Mouse (Mus musculus): ENCODE results near the gene Hsd17b1. TPM values are rescaled to one million over a fixed set of nuclear protein-coding genes. Genes with fewer than 3 reads are reported as not detected.

The Hsd17b1 gene
- polyA plus RNA-seq, 1 experiment from 2014 or later: 0.49 TPM

- H3K36me3 ChIP-seq: peaks cover 99% of the 10 kb centered on the region
- WGBS: 84% methylated on average over 9 of the region's 9 CpGs
- no peaks in the 10 kb centered on the region for H3K9me3 ChIP-seq
- no peaks in the 10 kb centered on the region for H3K4me1 ChIP-seq (replicated peaks)
- no peak overlapping the region for H3K4me3 ChIP-seq
- H3K27ac ChIP-seq: no peak overlapping the region
- no peak for ATAC-seq (ENCODE audit: low FRiP score)
- no peak overlapping the region for H3K4me2 ChIP-seq
- H3K9ac ChIP-seq: no peak overlapping the region
- no peaks in the 10 kb centered on the region for H3K27me3 ChIP-seq
These were observed 27.9 kb upstream of the Hsd17b1 start for GRCm38 (mm10) chr11:101050359-101050758.

- no peak for ATAC-seq (ENCODE audit: low FRiP score)
- Histone ChIP-seq H3K27me3 (no peaks in the 10 kb centered on the region), H3K9ac (no peak overlapping the region), H3K4me3 (no peak overlapping the region), H3K9me3 (no peaks in the 10 kb centered on the region), H3K4me2 (no peak overlapping the region), H3K4me1 (replicated peaks) (no peaks in the 10 kb centered on the region), H3K27ac (no peak overlapping the region), H3K36me3 (peaks cover 99% of the 10 kb centered on the region)
- WGBS: 87% methylated on average over 6 of the region's 6 CpGs
These were observed 27.1 kb upstream of the Hsd17b1 start for GRCm38 (mm10) chr11:101051051-101051493.

GRCm38 (mm10) chr11:101051617-101052016 lies 26.6 kb upstream of the Hsd17b1 start:
- Histone ChIP-seq H3K9ac (no peak overlapping the region), H3K4me1 (replicated peaks) (no peaks in the 10 kb centered on the region), H3K9me3 (no peaks in the 10 kb centered on the region), H3K4me3 (no peak overlapping the region), H3K27me3 (no peaks in the 10 kb centered on the region), H3K4me2 (no peak overlapping the region), H3K36me3 (peaks cover 99% of the 10 kb centered on the region), H3K27ac (no peak overlapping the region)
- WGBS: 90% methylated on average over 8 of the region's 8 CpGs
- no peak for ATAC-seq (ENCODE audit: low FRiP score)

GRCm38 (mm10) chr11:101052751-101053473 lies 25.3 kb upstream of the Hsd17b1 start:
- Histone ChIP-seq H3K27me3 (no peaks in the 10 kb centered on the region), H3K9ac (no peak overlapping the region), H3K4me3 (no peak overlapping the region), H3K36me3 (peaks cover 99% of the 10 kb centered on the region), H3K4me1 (replicated peaks) (no peaks in the 10 kb centered on the region), H3K9me3 (no peaks in the 10 kb centered on the region), H3K27ac (no peak overlapping the region), H3K4me2 (no peak overlapping the region)
- no peak for ATAC-seq (ENCODE audit: low FRiP score)
- 95% methylated on average over 10 of the region's 10 CpGs for WGBS

- H3K36me3 ChIP-seq: peaks cover 99% of the 10 kb centered on the region
- ATAC-seq (ENCODE audit: low FRiP score): no peak
- WGBS: 100% methylated on average over 1 of the region's 1 CpGs
- no peak overlapping the region for H3K9ac ChIP-seq
- H3K4me1 ChIP-seq (replicated peaks): no peaks in the 10 kb centered on the region
- H3K27ac ChIP-seq: no peak overlapping the region
- no peaks in the 10 kb centered on the region for H3K9me3 ChIP-seq
- no peak overlapping the region for H3K4me2 ChIP-seq
- no peaks in the 10 kb centered on the region for H3K27me3 ChIP-seq
- no peak overlapping the region for H3K4me3 ChIP-seq
These were observed 24.2 kb upstream of the Hsd17b1 start for GRCm38 (mm10) chr11:101053974-101054373.

- ATAC-seq (ENCODE audit: low FRiP score): no peak
- Histone ChIP-seq H3K27ac (no peak overlapping the region), H3K9ac (0 out of 2 replicates have a peak overlapping the region, but pooled peaks have one; percentile 13), H3K9me3 (no peaks in the 10 kb centered on the region), H3K4me1 (replicated peaks) (no peaks in the 10 kb centered on the region; the same call in 1 of the 2 replicates), H3K4me3 (no peak overlapping the region), H3K27me3 (no peaks in the 10 kb centered on the region), H3K36me3 (peaks cover 99% of the 10 kb centered on the region), H3K4me2 (no peak overlapping the region)
- 83% methylated on average over 14 of the region's 14 CpGs for WGBS
These were observed 22.8 kb upstream of the Hsd17b1 start for GRCm38 (mm10) chr11:101055418-101055817.

- no peak overlapping the region for H3K4me2 ChIP-seq
- no peaks in the 10 kb centered on the region for H3K9me3 ChIP-seq
- no peak overlapping the region for H3K9ac ChIP-seq
- H3K27me3 ChIP-seq: no peaks in the 10 kb centered on the region
- H3K36me3 ChIP-seq: peaks cover 99% of the 10 kb centered on the region
- no peaks in the 10 kb centered on the region; the same call in 1 of the 2 replicates for H3K4me1 ChIP-seq (replicated peaks)
- ATAC-seq (ENCODE audit: low FRiP score): no peak
- WGBS: 55% methylated on average over 8 of the region's 8 CpGs
- no peak overlapping the region for H3K4me3 ChIP-seq
- H3K27ac ChIP-seq: no peak overlapping the region
These were observed 21.3 kb upstream of the Hsd17b1 start for GRCm38 (mm10) chr11:101056885-101057284.

GRCm38 (mm10) chr11:101057860-101058259 lies 20.4 kb upstream of the Hsd17b1 start:
- WGBS: 30% methylated on average over 5 of the region's 5 CpGs
- no peaks in the 10 kb centered on the region; the same call in 1 of the 2 replicates for H3K4me1 ChIP-seq (replicated peaks)
- H3K4me2 ChIP-seq: no peak overlapping the region
- H3K4me3 ChIP-seq: no peak overlapping the region
- H3K36me3 ChIP-seq: peaks cover 99% of the 10 kb centered on the region
- H3K27ac ChIP-seq: no peak overlapping the region
- ATAC-seq (ENCODE audit: low FRiP score): no peak
- H3K9ac ChIP-seq: no peak overlapping the region
- H3K27me3 ChIP-seq: no peaks in the 10 kb centered on the region
- no peaks in the 10 kb centered on the region for H3K9me3 ChIP-seq

GRCm38 (mm10) chr11:101058726-101059125 lies 19.5 kb upstream of the Hsd17b1 start:
- peaks cover 7% of the 10 kb centered on the region; the same call in 1 of the 2 replicates for H3K4me1 ChIP-seq (replicated peaks)
- no peaks in the 10 kb centered on the region for H3K27me3 ChIP-seq
- no peak for ATAC-seq (ENCODE audit: low FRiP score)
- H3K4me3 ChIP-seq: no peak overlapping the region
- H3K4me2 ChIP-seq: no peak overlapping the region
- H3K9ac ChIP-seq: no peak overlapping the region
- no peaks in the 10 kb centered on the region for H3K9me3 ChIP-seq
- WGBS: 86% methylated on average over 5 of the region's 5 CpGs
- no peak overlapping the region for H3K27ac ChIP-seq
- peaks cover 99% of the 10 kb centered on the region for H3K36me3 ChIP-seq

- H3K9me3 ChIP-seq: no peaks in the 10 kb centered on the region
- no peak overlapping the region for H3K4me2 ChIP-seq
- no peak overlapping the region for H3K4me3 ChIP-seq
- peaks cover 99% of the 10 kb centered on the region for H3K36me3 ChIP-seq
- H3K27me3 ChIP-seq: no peaks in the 10 kb centered on the region
- no peak overlapping the region; the same call in 1 of the 2 replicates for H3K9ac ChIP-seq
- ATAC-seq (ENCODE audit: low FRiP score): no peak
- peak overlapping the region; percentile 72; the same call in 1 of the 2 replicates for H3K27ac ChIP-seq
- WGBS: 67% methylated on average over 10 of the region's 10 CpGs
- peaks cover 8% of the 10 kb centered on the region; the same call in 1 of the 2 replicates for H3K4me1 ChIP-seq (replicated peaks)
These were observed 18.7 kb upstream of the Hsd17b1 start for GRCm38 (mm10) chr11:101059473-101059872.

- no peaks in the 10 kb centered on the region for H3K27me3 ChIP-seq
- ATAC-seq (ENCODE audit: low FRiP score): no peak
- 73% methylated on average over 8 of the region's 8 CpGs for WGBS
- H3K36me3 ChIP-seq: peaks cover 94% of the 10 kb centered on the region
- no peak overlapping the region for H3K9ac ChIP-seq
- peaks cover 8% of the 10 kb centered on the region; the same call in 1 of the 2 replicates for H3K4me1 ChIP-seq (replicated peaks)
- no peak overlapping the region for H3K4me3 ChIP-seq
- peak overlapping the region; percentile 72 for H3K27ac ChIP-seq
- H3K4me2 ChIP-seq: no peak overlapping the region
- no peaks in the 10 kb centered on the region for H3K9me3 ChIP-seq
These were observed 18.1 kb upstream of the Hsd17b1 start for GRCm38 (mm10) chr11:101060126-101060525.

- WGBS: 94% methylated on average over 5 of the region's 5 CpGs
- peaks cover 84% of the 10 kb centered on the region for H3K36me3 ChIP-seq
These were observed 17.2 kb upstream of the Hsd17b1 start for GRCm38 (mm10) chr11:101061049-101061448.

More at GRCm38 (mm10) chr11:101061049-101061448, 17.2 kb upstream of the Hsd17b1 start:
- Histone ChIP-seq H3K4me1 (replicated peaks) (peaks cover 8% of the 10 kb centered on the region; the same call in 1 of the 2 replicates), H3K4me3 (no peak overlapping the region), H3K27me3 (no peaks in the 10 kb centered on the region), H3K9me3 (no peaks in the 10 kb centered on the region), H3K27ac (no peak overlapping the region; the same call in 1 of the 2 replicates), H3K9ac (no peak overlapping the region), H3K4me2 (no peak overlapping the region)
- ATAC-seq (ENCODE audit: low FRiP score): no peak

All from hindbrain, embryonic 13.5 days (tissue).